Mouse (Mus musculus): ENCODE measurements around the gene Mapk9. TPM values are rescaled to one million over a fixed set of nuclear protein-coding genes. Genes with fewer than 3 reads are reported as not detected.

Mapk9 gene
- polyA plus RNA-seq, 1 experiment from 2014 or later = 49.1 TPM

DNA sequence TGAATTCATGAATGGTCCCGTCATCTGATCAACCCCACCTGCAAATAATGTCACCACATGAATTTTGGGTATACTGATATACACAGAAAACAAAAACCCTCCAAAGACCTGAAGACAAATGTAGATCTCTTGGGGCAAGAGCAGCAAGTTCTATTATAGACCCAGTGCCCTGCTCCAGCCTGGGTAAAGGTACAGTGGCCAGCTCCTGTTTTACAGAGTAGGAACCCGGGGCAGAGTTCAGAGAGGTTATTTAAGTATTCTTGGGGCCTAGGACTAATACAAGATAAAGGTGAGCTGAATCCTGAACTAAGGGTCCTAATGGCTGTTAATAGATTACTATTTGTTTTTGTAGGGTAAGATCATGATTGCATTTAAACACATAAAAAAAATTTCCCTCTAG, 25.0 kb upstream of the Mapk9 start:
- Histone ChIP-seq H3K27ac (no peak overlapping the region), H3K27me3 (no peaks in the 10 kb centered on the region), H3K4me2 (replicated peaks) (no peak overlapping the region), H3K4me1 (replicated peaks) (no peaks in the 10 kb centered on the region), H3K9me3 (no peaks in the 10 kb centered on the region), H3K9ac (replicated peaks) (no peak overlapping the region), H3K4me3 (replicated peaks) (no peak overlapping the region), H3K36me3 (peaks cover 5% of the 10 kb centered on the region)
- WGBS = 88% methylated on average over 2 of the region's 2 CpGs
- ATAC-seq = no peak

DNA sequence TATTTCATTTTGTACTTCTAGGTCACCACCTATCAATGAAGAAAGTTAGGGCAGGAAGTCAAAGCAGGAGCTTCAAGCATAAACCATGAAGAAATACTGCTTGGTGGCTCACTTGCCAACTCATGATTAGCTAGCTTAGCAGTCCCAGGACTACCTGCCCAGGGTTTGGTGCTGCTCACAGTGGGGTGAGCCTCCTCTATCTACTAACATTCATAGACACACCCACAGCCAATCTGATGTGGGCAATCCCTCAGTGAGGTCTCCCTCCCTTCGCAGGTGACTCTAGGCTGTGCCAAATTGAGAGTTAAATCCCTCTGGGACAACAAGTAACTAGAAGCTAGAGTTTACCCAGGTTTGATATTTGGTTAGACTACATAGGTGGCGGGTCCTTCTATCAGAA, 24.2 kb upstream of the Mapk9 start:
- Histone ChIP-seq H3K36me3 (peaks cover 5% of the 10 kb centered on the region), H3K27ac (no peak overlapping the region), H3K4me3 (replicated peaks) (no peak overlapping the region), H3K9ac (replicated peaks) (no peak overlapping the region), H3K4me2 (replicated peaks) (no peak overlapping the region), H3K27me3 (no peaks in the 10 kb centered on the region), H3K9me3 (no peaks in the 10 kb centered on the region), H3K4me1 (replicated peaks) (no peaks in the 10 kb centered on the region)
- ATAC-seq = no peak
- 90% methylated on average over 2 of the region's 2 CpGs for WGBS

DNA sequence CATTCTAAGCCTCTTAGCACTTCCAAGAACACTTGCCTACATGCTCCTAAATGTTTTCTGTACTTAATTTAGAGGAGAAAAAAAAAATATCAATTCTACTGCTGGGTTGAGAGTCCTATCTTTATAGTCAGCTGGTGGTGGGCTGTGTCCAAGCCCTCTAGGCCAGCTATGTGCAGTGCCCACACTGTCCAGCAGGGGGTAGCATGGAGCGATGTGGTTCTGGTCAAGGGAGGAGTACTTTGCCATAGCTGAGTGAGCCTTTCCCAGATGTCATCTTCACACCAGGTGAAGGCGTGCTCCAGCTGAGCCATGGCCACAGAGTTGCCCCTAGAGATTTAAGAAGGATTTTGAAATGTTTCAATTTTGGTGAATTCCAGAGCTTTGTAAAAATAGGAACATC, 21.7 kb upstream of the Mapk9 start:
- ATAC-seq = no peak
- H3K27me3 ChIP-seq = no peaks in the 10 kb centered on the region
- no peak overlapping the region for H3K27ac ChIP-seq
- H3K9me3 ChIP-seq = no peaks in the 10 kb centered on the region
- peaks cover 8% of the 10 kb centered on the region for H3K36me3 ChIP-seq
- no peak overlapping the region for H3K9ac ChIP-seq (replicated peaks)
- no peak overlapping the region for H3K4me3 ChIP-seq (replicated peaks)
- no peaks in the 10 kb centered on the region for H3K4me1 ChIP-seq (replicated peaks)
- 46% methylated on average over 2 of the region's 2 CpGs for WGBS
- H3K4me2 ChIP-seq (replicated peaks) = no peak overlapping the region

DNA sequence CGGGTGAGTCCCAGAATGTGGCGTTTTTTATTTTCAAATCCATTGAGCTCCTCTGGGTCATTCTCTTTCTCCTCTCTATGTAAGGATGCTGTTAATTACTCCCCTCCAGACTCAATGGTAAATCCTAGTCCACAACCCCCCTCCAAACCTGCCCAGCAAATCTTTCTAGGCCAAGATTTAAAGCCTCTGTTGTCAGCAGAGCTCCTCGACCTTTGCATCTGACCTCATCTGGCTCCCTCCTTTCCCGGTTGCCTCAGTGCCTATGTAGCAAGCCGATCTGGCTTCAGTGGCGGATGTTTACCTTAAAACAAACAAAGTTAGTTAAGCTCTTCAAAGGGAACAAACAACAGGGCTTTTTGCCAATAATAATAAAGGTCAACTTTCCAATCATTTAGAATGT, 19.3 kb upstream of the Mapk9 start:
- Histone ChIP-seq H3K36me3 (peaks cover 17% of the 10 kb centered on the region), H3K27ac (no peak overlapping the region), H3K9me3 (no peaks in the 10 kb centered on the region), H3K9ac (replicated peaks) (no peak overlapping the region), H3K4me3 (replicated peaks) (no peak overlapping the region), H3K4me2 (replicated peaks) (no peak overlapping the region), H3K4me1 (replicated peaks) (no peaks in the 10 kb centered on the region), H3K27me3 (no peaks in the 10 kb centered on the region)
- no peak for ATAC-seq
- WGBS = 29% methylated on average over 6 of the region's 6 CpGs

DNA sequence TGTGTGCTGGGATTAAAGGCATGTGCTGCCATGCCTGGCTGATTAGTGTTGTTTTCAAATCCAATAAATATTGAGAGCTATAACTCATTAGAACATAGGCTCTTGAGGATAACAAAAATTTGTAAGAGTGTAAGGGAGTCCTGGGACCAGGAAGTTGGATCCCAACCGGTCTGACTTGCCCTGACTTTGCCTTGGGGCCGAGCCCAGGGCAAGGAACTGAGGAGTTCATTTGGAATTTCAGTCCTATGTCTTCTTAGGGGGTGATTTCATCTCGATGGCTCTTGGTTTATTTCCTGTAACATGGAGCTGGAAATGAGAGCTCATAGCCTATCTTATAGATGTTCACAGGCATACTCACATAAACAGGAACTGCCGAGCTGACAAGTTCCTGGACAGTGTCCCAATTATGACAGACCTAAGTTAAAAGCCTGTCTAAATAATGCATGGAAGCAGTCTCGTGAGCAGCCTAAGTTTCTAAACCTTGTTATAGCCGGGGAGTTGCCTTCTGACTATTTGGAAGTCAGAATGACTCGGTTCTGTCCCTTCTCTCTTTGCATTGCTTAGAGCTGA, 17.3 kb upstream of the Mapk9 start:
- H3K9ac ChIP-seq (replicated peaks) = no peak overlapping the region
- H3K4me2 ChIP-seq (replicated peaks) = no peak overlapping the region
- no peak overlapping the region for H3K27ac ChIP-seq
- peaks cover 22% of the 10 kb centered on the region for H3K36me3 ChIP-seq
- no peaks in the 10 kb centered on the region for H3K9me3 ChIP-seq
- 85% methylated on average over 7 of the region's 7 CpGs for WGBS
- no peaks in the 10 kb centered on the region for H3K4me1 ChIP-seq (replicated peaks)
- H3K27me3 ChIP-seq = no peaks in the 10 kb centered on the region
- no peak overlapping the region for H3K4me3 ChIP-seq (replicated peaks)
- no peak for ATAC-seq

DNA sequence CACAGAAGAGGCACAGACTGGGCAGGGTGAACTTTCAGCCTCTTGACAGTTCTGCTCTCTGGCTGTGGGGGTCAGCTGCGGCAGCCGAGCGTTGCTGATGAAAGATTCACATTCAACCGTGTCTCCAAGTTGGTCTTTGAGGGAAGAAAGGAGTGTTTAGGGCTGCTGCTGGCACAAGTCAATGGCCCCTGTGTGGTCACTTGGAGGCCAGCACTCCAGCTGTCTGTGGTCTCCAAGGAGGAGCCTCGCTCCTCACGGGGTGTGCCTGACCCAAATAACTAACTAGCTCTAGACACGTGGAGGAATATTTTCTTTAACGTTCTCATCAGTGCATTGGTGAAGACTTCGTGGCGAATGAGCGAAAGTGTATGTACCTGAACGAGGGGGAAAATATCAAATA, 14.6 kb upstream of the Mapk9 start:
- H3K4me1 ChIP-seq (replicated peaks) = no peaks in the 10 kb centered on the region
- 90% methylated on average over 12 of the region's 12 CpGs for WGBS
- H3K9ac ChIP-seq (replicated peaks) = no peak overlapping the region

DNA sequence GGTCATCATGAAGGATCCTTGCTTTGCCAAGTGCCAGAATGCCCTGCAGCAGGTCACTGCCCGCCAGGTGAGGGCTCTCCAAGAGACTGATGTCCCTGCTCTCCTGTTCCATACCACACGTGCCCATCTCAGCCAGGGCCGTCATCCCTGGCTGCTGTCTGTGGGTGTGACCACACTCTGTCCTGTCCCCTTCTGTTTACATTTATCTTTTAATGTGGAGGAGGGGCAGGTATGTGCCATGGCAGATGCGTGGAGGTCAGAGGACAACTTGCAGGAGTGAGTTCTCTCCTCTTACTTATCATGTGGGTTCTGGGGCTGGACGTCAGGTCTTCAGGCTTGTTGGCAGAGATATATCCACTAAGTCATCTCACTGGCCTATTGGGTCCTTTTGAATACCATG, 13.6 kb upstream of the Mapk9 start:
- H3K27ac ChIP-seq = no peak overlapping the region
- no peak overlapping the region for H3K4me3 ChIP-seq (replicated peaks)
- WGBS = 95% methylated on average over 5 of the region's 5 CpGs
- peaks cover 5% of the 10 kb centered on the region for H3K4me1 ChIP-seq (replicated peaks)
- ATAC-seq = no peak
- no peaks in the 10 kb centered on the region for H3K27me3 ChIP-seq
- H3K9ac ChIP-seq (replicated peaks) = no peak overlapping the region
- no peaks in the 10 kb centered on the region for H3K9me3 ChIP-seq
- H3K4me2 ChIP-seq (replicated peaks) = no peak overlapping the region
- peaks cover 31% of the 10 kb centered on the region for H3K36me3 ChIP-seq

More for the DNA sequence above, 14.6 kb upstream of the Mapk9 start:
- no peaks in the 10 kb centered on the region for H3K9me3 ChIP-seq
- no peak for ATAC-seq
- H3K4me2 ChIP-seq (replicated peaks) = no peak overlapping the region
- no peak overlapping the region for H3K27ac ChIP-seq
- no peaks in the 10 kb centered on the region for H3K27me3 ChIP-seq
- peaks cover 31% of the 10 kb centered on the region for H3K36me3 ChIP-seq
- no peak overlapping the region for H3K4me3 ChIP-seq (replicated peaks)

DNA sequence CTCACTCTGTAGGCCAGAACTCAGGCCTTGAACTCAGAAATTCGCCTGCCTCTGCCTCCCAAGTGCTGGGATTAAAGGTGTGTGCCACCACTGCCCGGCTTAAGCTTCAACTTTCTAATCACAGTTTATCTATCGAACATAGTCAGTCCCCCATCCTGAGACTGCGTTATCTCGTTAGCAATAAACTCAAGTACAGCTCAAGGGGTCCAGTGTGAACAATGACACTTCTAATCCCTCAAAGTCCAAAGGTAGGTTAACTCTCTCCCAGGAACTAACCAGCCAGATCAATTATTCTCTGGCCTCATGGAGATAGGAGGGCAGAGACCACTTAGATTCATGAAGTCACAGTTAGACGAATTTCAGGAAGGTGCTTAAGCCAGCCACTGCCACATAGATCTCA, 12.3 kb upstream of the Mapk9 start:
- H3K4me3 ChIP-seq (replicated peaks) = no peak overlapping the region
- no peak overlapping the region for H3K4me2 ChIP-seq (replicated peaks)
- 88% methylated on average over 6 of the region's 6 CpGs for WGBS
- H3K27ac ChIP-seq = no peak overlapping the region
- ATAC-seq = no peak
- no peak overlapping the region for H3K9ac ChIP-seq (replicated peaks)
- H3K36me3 ChIP-seq = peaks cover 31% of the 10 kb centered on the region
- H3K27me3 ChIP-seq = no peaks in the 10 kb centered on the region
- H3K9me3 ChIP-seq = no peaks in the 10 kb centered on the region
- peaks cover 14% of the 10 kb centered on the region for H3K4me1 ChIP-seq (replicated peaks)

DNA sequence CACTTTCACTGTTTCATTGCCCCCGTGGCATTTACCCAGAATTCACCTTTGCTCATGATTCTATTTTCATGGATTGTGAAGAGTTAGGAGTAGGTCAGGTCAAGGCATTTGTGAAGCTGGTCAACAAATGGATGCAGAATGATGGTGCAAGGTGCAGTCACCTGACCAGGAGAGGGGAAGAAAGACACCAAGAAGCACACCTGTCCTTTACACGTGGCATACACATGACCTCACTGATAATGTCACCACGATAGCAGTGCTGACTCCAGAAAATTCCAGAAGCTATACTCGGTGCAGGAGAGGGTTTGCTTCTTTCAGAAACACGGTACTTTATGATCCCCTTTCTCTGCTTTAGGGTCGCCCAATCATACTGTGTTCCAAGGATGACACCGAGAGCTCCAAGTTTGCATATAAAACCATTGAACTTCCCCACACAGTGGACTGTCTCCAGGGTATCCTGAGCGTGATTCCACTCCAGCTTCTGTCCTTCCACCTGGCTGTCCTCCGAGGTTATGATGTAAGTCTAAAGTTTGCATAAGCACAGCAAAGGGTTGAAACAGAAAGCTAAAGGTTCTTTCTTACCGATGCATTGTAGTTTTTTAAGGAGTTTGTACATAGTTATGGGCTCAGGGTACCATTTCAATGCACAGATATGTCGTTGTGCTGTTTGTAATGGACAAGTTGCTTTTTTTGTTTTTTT, 11.1 kb upstream of the Mapk9 start:
- H3K4me1 ChIP-seq (replicated peaks) = peaks cover 14% of the 10 kb centered on the region
- no peak overlapping the region for H3K4me3 ChIP-seq (replicated peaks)
- H3K9me3 ChIP-seq = no peaks in the 10 kb centered on the region
- no peaks in the 10 kb centered on the region for H3K27me3 ChIP-seq
- peaks cover 27% of the 10 kb centered on the region for H3K36me3 ChIP-seq
- 93% methylated on average over 11 of the region's 11 CpGs for WGBS
- H3K27ac ChIP-seq = no peak overlapping the region
- no peak overlapping the region for H3K4me2 ChIP-seq (replicated peaks)
- no peak for ATAC-seq
- H3K9ac ChIP-seq (replicated peaks) = no peak overlapping the region

DNA sequence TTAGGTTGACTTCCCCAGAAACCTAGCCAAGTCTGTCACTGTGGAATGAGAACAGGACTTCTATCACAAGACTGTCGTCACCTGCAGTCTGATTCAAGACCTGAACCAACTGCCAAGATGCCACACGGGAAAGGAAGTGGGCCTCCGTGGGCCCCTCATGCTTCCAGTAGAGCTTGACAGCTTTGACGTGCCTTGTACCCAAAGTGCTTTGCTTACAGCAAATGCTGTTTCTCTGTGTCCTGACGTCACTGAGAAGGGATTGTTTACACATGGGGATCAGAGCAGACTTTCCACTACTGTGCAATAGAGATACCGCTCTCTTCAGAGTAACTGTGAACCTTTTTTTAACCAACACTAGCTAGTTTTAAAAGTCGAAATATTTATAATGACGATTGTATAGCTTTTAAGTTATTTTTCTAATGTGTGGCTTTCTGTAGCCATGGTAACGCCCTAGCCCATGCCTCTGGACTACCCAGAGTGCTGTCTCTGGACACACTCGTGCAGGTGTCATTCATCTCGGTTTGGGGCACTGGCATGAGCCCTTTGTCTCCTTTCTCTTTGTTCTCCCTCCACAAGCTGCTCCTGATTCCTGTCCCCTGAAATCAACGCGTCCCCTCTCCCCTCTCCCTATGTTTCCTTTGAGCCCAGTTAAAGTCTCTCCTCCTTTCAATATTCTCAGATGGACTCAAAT, 8.7 kb upstream of the Mapk9 start:
- no peak overlapping the region for H3K27ac ChIP-seq
- ATAC-seq = peak; percentile 85
- no peaks in the 10 kb centered on the region for H3K9me3 ChIP-seq
- H3K36me3 ChIP-seq = peaks cover 18% of the 10 kb centered on the region
- no peak overlapping the region for H3K4me3 ChIP-seq (replicated peaks)
- H3K9ac ChIP-seq (replicated peaks) = no peak overlapping the region
- peaks cover 14% of the 10 kb centered on the region for H3K4me1 ChIP-seq (replicated peaks)
- H3K4me2 ChIP-seq (replicated peaks) = no peak overlapping the region
- H3K27me3 ChIP-seq = no peaks in the 10 kb centered on the region
- WGBS = 37% methylated on average over 13 of the region's 13 CpGs

DNA sequence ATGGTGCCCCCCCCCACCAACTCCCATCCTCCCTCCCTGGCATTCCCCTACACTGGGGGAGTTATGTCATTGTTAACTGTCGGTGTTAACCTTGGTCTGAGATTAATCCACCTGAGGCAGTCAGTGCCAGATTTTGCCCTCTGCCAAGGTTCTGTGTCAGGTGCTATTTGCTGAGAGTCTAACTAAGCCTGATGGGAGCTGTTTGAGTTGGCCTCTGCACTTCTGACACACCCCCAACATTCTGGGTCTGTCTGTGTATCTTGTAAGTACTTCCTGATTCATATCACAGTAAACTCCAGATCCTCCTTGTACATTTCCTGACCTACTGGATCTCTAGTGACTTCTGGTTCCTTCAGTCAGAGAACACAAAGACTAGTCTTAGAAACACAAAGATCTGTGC, 5.9 kb upstream of the Mapk9 start:
- WGBS = 79% methylated on average over 1 of the region's 1 CpGs
- H3K4me3 ChIP-seq (replicated peaks) = no peak overlapping the region

DNA sequence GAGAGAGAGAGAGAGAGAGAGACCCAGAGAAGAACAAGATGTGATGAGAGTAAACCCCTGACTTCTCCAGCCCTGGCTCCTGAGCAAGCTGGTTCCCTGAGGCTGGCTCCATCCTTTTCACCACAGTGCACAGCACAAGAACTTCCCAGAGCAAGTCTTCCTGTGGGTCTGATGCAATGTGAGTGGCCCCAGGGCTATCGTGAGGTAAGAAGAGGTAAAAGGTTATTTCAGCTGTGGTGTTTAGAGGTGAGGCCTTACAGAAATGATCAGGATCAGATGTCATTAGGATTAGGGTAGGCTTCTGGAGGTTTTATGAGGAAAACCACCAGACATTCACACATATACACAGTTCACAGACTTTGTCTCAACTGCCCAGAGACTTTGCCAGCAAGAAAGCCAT, 4.7 kb upstream of the Mapk9 start:
- Histone ChIP-seq H3K27ac (no peak overlapping the region), H3K4me2 (replicated peaks) (no peak overlapping the region), H3K27me3 (no peaks in the 10 kb centered on the region), H3K9me3 (no peaks in the 10 kb centered on the region), H3K9ac (replicated peaks) (no peak overlapping the region), H3K4me1 (replicated peaks) (peaks cover 21% of the 10 kb centered on the region), H3K4me3 (replicated peaks) (no peak overlapping the region), H3K36me3 (no peaks in the 10 kb centered on the region)
- WGBS = 93% methylated on average over 1 of the region's 1 CpGs
- no peak for ATAC-seq

More for the DNA sequence above, 5.9 kb upstream of the Mapk9 start:
- H3K4me2 ChIP-seq (replicated peaks) = no peak overlapping the region
- no peaks in the 10 kb centered on the region; the same call in 1 of the 2 replicates for H3K36me3 ChIP-seq
- no peak for ATAC-seq
- no peaks in the 10 kb centered on the region for H3K9me3 ChIP-seq
- no peak overlapping the region for H3K27ac ChIP-seq
- H3K4me1 ChIP-seq (replicated peaks) = peaks cover 15% of the 10 kb centered on the region
- H3K27me3 ChIP-seq = no peaks in the 10 kb centered on the region
- H3K9ac ChIP-seq (replicated peaks) = no peak overlapping the region

Measured in midbrain, embryonic 13.5 days (tissue).